Mouse (Mus musculus) liver, embryonic 15.5 days (tissue): ENCODE measurements around the gene Cc2d1b. TPM values are rescaled to one million over a fixed set of nuclear protein-coding genes. Genes with fewer than 3 reads are reported as not detected.

Experiments
- ATAC-seq: fragments of 200-750 bp; cut with Nextera tagmentation; 2 replicates; pipeline ENCODE4 v1.8.0; 2017; ENCODE audit warnings: moderate number of reproducible peaks, mild to moderate bottlenecking, moderate library complexity; ENCODE audit not compliant: insufficient read depth
- H3K27ac ChIP-seq: fragments of 300-500 bp; sonication (generic); replicated peaks from 2 replicates; pipeline ENCODE4 v1.5.1; 2015; ENCODE audit warnings: mild to moderate bottlenecking, inconsistent platforms
- H3K27me3 ChIP-seq: fragments of 300-500 bp; sonication (generic); 2 replicates; pipeline ENCODE4 v1.6.1; 2015; ENCODE audit warnings: mild to moderate bottlenecking, inconsistent platforms
- H3K36me3 ChIP-seq: fragments of 300-500 bp; sonication (generic); replicated peaks from 2 replicates; pipeline ENCODE4 v1.6.1; 2015; ENCODE audit warnings: moderate library complexity, mild to moderate bottlenecking, inconsistent platforms
- H3K4me1 ChIP-seq: fragments of 300-500 bp; sonication (generic); replicated peaks from 2 replicates; pipeline ENCODE4 v1.6.1; 2015; ENCODE audit warnings: inconsistent platforms
- H3K4me2 ChIP-seq: fragments of 300-500 bp; sonication (generic); 2 replicates; pipeline ENCODE4 v1.6.1; 2015; ENCODE audit warnings: moderate library complexity, mild to moderate bottlenecking, inconsistent platforms
- H3K4me3 ChIP-seq: fragments of 300-500 bp; sonication (generic); replicated peaks from 2 replicates; pipeline ENCODE4 v1.5.1; 2015; ENCODE audit warnings: mild to moderate bottlenecking, inconsistent platforms
- H3K9ac ChIP-seq: fragments of 300-500 bp; sonication (generic); 2 replicates; pipeline ENCODE4 v1.6.1; 2015; ENCODE audit warnings: moderate library complexity, mild to moderate bottlenecking, inconsistent platforms
- H3K9me3 ChIP-seq: fragments of 300-500 bp; sonication (generic); replicated peaks from 2 replicates; pipeline ENCODE4 v1.6.1; 2016; ENCODE audit warnings: inconsistent platforms
- WGBS: fragments of 180-500 bp; shearing (Covaris S2); methylation state at CpG from one replicate; pipeline ENCODE4 v1.1.7; 2015; ENCODE audit warnings: mixed read lengths; ENCODE audit not compliant: insufficient replicate concordance; 5-methylcytosine and 5-hydroxymethylcytosine counted together
- polyA plus RNA-seq: library from polyadenylated mRNA; unstranded; fragments of >200 nt; fragmentation: Nextera tagmentation; extraction: Ambion mirVana; gene quantifications from 2 replicates; pipeline ENCODE4 v1.2.1, GENCODE M21; 2015

The Cc2d1b gene
- polyA plus RNA-seq, 1 experiment from 2014 or later, result 9.0 TPM

- H3K27me3 ChIP-seq, result no peaks in the 10 kb centered on the region
- no peak overlapping the region for H3K9ac ChIP-seq
- no peaks in the 10 kb centered on the region for H3K9me3 ChIP-seq
- H3K4me3 ChIP-seq, result no peak overlapping the region
- H3K4me1 ChIP-seq, result peaks cover 26% of the 10 kb centered on the region
- no peak for ATAC-seq
- no peak overlapping the region for H3K27ac ChIP-seq
- peaks cover 30% of the 10 kb centered on the region for H3K36me3 ChIP-seq
- H3K4me2 ChIP-seq, result peak overlapping the region; percentile 93; the same call in 1 of the 2 replicates
- 60% methylated on average over 4 of the region's 4 CpGs for WGBS
Measured at GRCm38 (mm10) chr4:108618586-108618985, 1.2 kb upstream of the Cc2d1b start.

GRCm38 (mm10) chr4:108619165-108619564 lies 575 bp upstream of the Cc2d1b start:
- peak overlapping the region; percentile 93 for H3K4me2 ChIP-seq
- H3K9ac ChIP-seq, result peak overlapping the region; percentile 61
- H3K4me1 ChIP-seq, result peaks cover 26% of the 10 kb centered on the region
- H3K4me3 ChIP-seq, result peak overlapping the region; percentile 87
- peak overlapping the region; percentile 86 for H3K27ac ChIP-seq
- WGBS, result 11% methylated on average over 10 of the region's 10 CpGs
- H3K36me3 ChIP-seq, result peaks cover 24% of the 10 kb centered on the region
- ATAC-seq, result peak; percentile 2; the same call in 1 of the 2 replicates
- no peaks in the 10 kb centered on the region for H3K9me3 ChIP-seq
- no peaks in the 10 kb centered on the region for H3K27me3 ChIP-seq

- peaks cover 19% of the 10 kb centered on the region for H3K36me3 ChIP-seq
- no peaks in the 10 kb centered on the region for H3K9me3 ChIP-seq
- 12% methylated on average over 8 of the region's 8 CpGs for WGBS
- peaks cover 26% of the 10 kb centered on the region for H3K4me1 ChIP-seq
- no peak for ATAC-seq
- H3K27me3 ChIP-seq, result no peaks in the 10 kb centered on the region
- peak overlapping the region; percentile 86 for H3K27ac ChIP-seq
- peak overlapping the region; percentile 84 for H3K9ac ChIP-seq
- peak overlapping the region; percentile 87 for H3K4me3 ChIP-seq
- peak overlapping the region; percentile 93 for H3K4me2 ChIP-seq
Measured at GRCm38 (mm10) chr4:108620536-108620935, 796 bp downstream of the Cc2d1b start.

GRCm38 (mm10) chr4:108621504-108621903 lies 1.8 kb downstream of the Cc2d1b start:
- H3K9ac ChIP-seq, result no peak overlapping the region
- H3K4me3 ChIP-seq, result no peak overlapping the region
- ATAC-seq, result no peak
- H3K36me3 ChIP-seq, result peaks cover 18% of the 10 kb centered on the region
- no peak overlapping the region for H3K27ac ChIP-seq
- H3K4me1 ChIP-seq, result peaks cover 26% of the 10 kb centered on the region
- no peaks in the 10 kb centered on the region for H3K27me3 ChIP-seq
- H3K4me2 ChIP-seq, result no peak overlapping the region
- 87% methylated on average over 6 of the region's 6 CpGs for WGBS
- no peaks in the 10 kb centered on the region for H3K9me3 ChIP-seq

GRCm38 (mm10) chr4:108627066-108627465 lies 7.3 kb downstream of the Cc2d1b start:
- H3K27me3 ChIP-seq, result no peaks in the 10 kb centered on the region
- H3K27ac ChIP-seq, result no peak overlapping the region
- H3K9ac ChIP-seq, result no peak overlapping the region
- 70% methylated on average over 5 of the region's 5 CpGs for WGBS
- no peak for ATAC-seq
- H3K4me1 ChIP-seq, result no peaks in the 10 kb centered on the region
- no peak overlapping the region for H3K4me3 ChIP-seq
- peaks cover 64% of the 10 kb centered on the region for H3K36me3 ChIP-seq
- no peaks in the 10 kb centered on the region for H3K9me3 ChIP-seq
- no peak overlapping the region for H3K4me2 ChIP-seq

GRCm38 (mm10) chr4:108629363-108629880 lies 9.7 kb downstream of the Cc2d1b start:
- Histone ChIP-seq H3K4me2 (no peak overlapping the region), H3K4me1 (no peaks in the 10 kb centered on the region), H3K4me3 (no peak overlapping the region), H3K9me3 (no peaks in the 10 kb centered on the region), H3K36me3 (peaks cover 79% of the 10 kb centered on the region), H3K27me3 (no peaks in the 10 kb centered on the region), H3K27ac (no peak overlapping the region), H3K9ac (no peak overlapping the region)
- 79% methylated on average over 7 of the region's 7 CpGs for WGBS
- no peak for ATAC-seq

GRCm38 (mm10) chr4:108630096-108630495 lies 10.4 kb downstream of the Cc2d1b start:
- Histone ChIP-seq H3K4me2 (no peak overlapping the region), H3K4me3 (no peak overlapping the region), H3K9ac (no peak overlapping the region), H3K27ac (no peak overlapping the region), H3K27me3 (no peaks in the 10 kb centered on the region), H3K9me3 (no peaks in the 10 kb centered on the region), H3K4me1 (no peaks in the 10 kb centered on the region), H3K36me3 (peaks cover 76% of the 10 kb centered on the region)
- no peak for ATAC-seq
- WGBS, result 77% methylated on average over 9 of the region's 9 CpGs

- 75% methylated on average over 4 of the region's 4 CpGs for WGBS
Measured at GRCm38 (mm10) chr4:108631616-108632015, 11.9 kb downstream of the Cc2d1b start.

GRCm38 (mm10) chr4:108633703-108634102 lies 14.0 kb downstream of the Cc2d1b start:
- Histone ChIP-seq H3K36me3 (peaks cover 48% of the 10 kb centered on the region), H3K4me3 (no peak overlapping the region), H3K27me3 (no peaks in the 10 kb centered on the region), H3K4me2 (no peak overlapping the region), H3K4me1 (peaks cover 8% of the 10 kb centered on the region), H3K9ac (no peak overlapping the region), H3K27ac (no peak overlapping the region), H3K9me3 (no peaks in the 10 kb centered on the region)
- WGBS, result 80% methylated on average over 12 of the region's 12 CpGs
- ATAC-seq, result no peak

More at GRCm38 (mm10) chr4:108631616-108632015, 11.9 kb downstream of the Cc2d1b start:
- Histone ChIP-seq H3K9ac (no peak overlapping the region), H3K4me1 (no peaks in the 10 kb centered on the region), H3K4me2 (no peak overlapping the region), H3K36me3 (peaks cover 62% of the 10 kb centered on the region), H3K4me3 (no peak overlapping the region), H3K27ac (no peak overlapping the region), H3K9me3 (no peaks in the 10 kb centered on the region), H3K27me3 (no peaks in the 10 kb centered on the region)
- no peak for ATAC-seq

GRCm38 (mm10) chr4:108634696-108635095 lies 15.0 kb downstream of the Cc2d1b start:
- Histone ChIP-seq H3K36me3 (peaks cover 39% of the 10 kb centered on the region), H3K9ac (no peak overlapping the region), H3K4me1 (peaks cover 18% of the 10 kb centered on the region), H3K9me3 (no peaks in the 10 kb centered on the region), H3K4me2 (no peak overlapping the region), H3K4me3 (no peak overlapping the region), H3K27ac (no peak overlapping the region), H3K27me3 (no peaks in the 10 kb centered on the region)
- ATAC-seq, result no peak
- 75% methylated on average over 4 of the region's 4 CpGs for whole genome bisulfite sequencing

- Histone ChIP-seq H3K4me3 (no peak overlapping the region), H3K36me3 (peaks cover 35% of the 10 kb centered on the region), H3K4me2 (no peak overlapping the region), H3K27ac (no peak overlapping the region), H3K9ac (no peak overlapping the region), H3K9me3 (no peaks in the 10 kb centered on the region), H3K27me3 (no peaks in the 10 kb centered on the region), H3K4me1 (peaks cover 18% of the 10 kb centered on the region)
- no peak for ATAC-seq
Measured at GRCm38 (mm10) chr4:108635101-108635500, 15.4 kb downstream of the Cc2d1b start.

GRCm38 (mm10) chr4:108637721-108638120 lies 18.0 kb downstream of the Cc2d1b start:
- ATAC-seq, result no peak
- 64% methylated on average over 3 of the region's 3 CpGs for WGBS
- H3K4me2 ChIP-seq, result no peak overlapping the region
- H3K9me3 ChIP-seq, result no peaks in the 10 kb centered on the region
- H3K36me3 ChIP-seq, result peaks cover 16% of the 10 kb centered on the region
- no peak overlapping the region for H3K4me3 ChIP-seq
- H3K27ac ChIP-seq, result no peak overlapping the region
- H3K4me1 ChIP-seq, result peaks cover 22% of the 10 kb centered on the region
- H3K9ac ChIP-seq, result no peak overlapping the region
- H3K27me3 ChIP-seq, result no peaks in the 10 kb centered on the region
